Mouse (Mus musculus) ES-E14 (cell line): ENCODE measurements around the gene Acvr1.

Experiments used
- MAFK ChIP-seq: IDR thresholded peaks from 2 replicates; pipeline ENCODE4 v1.6.1; 2014; ENCODE audit warnings: mild to moderate bottlenecking, low read depth, low read length, inconsistent platforms; ENCODE audit not compliant: insufficient read depth
- ZC3H11A ChIP-seq: IDR thresholded peaks from 2 replicates; pipeline ENCODE4 v1.6.1; 2012; ENCODE audit warnings: low read depth, mild to moderate bottlenecking, inconsistent platforms, low read length, borderline replicate concordance
- ZNF384 ChIP-seq: IDR thresholded peaks from 2 replicates; pipeline ENCODE4 v1.6.1; 2012; ENCODE audit warnings: low read depth, low read length, inconsistent platforms

DNA sequence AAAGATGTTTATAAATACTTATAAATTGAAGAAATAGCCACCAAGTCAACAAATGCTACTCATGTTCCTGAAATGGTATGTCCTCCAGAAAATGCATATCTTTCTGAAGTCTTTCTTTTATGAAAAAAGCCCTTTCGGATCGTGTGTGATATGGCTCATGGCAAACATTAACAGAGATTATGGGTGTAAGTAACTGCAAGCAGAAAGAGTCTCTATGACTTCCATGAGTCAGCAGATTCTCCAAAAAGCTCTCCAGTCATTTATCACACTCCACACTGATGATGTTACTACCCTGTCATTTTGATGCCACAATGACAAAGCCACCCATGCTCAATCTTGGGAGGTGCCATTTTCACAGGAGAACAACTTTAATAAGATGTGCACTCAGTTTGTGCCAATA, 132.5 kb downstream of the Acvr1 start:
- TF ChIP-seq ZNF384, result no peak
- no peak for TF ChIP-seq ZC3H11A
- TF ChIP-seq MAFK, result no peak
